In genomic region chr4:55088922-55089321, GRCm38 (mm10) we compare ENCODE assay signal across 19 mouse cellular contexts.
A peak's percentile ranks its signal among the peaks of the same experiment; 100 is the strongest.
DNase-seq lines count a peak whose midpoint lies in the region; ATAC-seq and TF ChIP-seq lines count a peak whose summit lies in the region.
"Had no signal": no experiment of that assay in that cellular context is flagged by ENCODE, and none has a peak within 500 bp of the region (broad histone marks: within the 10 kb centered on the region; RNA-seq: fewer than 3 reads in every experiment).

No protein-coding gene starts in this region.

- no peaks in the 10 kb centered on the region for H3K27me3 ChIP-seq in midbrain, embryonic 13.5 days
- no peaks in the 10 kb centered on the region for H3K27me3 ChIP-seq in intestine, embryonic 15.5 days (replicated peaks)
- H3K27me3 ChIP-seq: heart, embryonic 12.5 days had no signal

- 0 out of 2 replicates have a peak overlapping the region, but pooled peaks have one; percentile 28 for H3K27ac ChIP-seq in layer of hippocampus, adult 2 months
- H3K27ac ChIP-seq in midbrain, embryonic 13.5 days = peak overlapping the region; percentile 51
- H3K27ac ChIP-seq in intestine, embryonic 15.5 days = no peak overlapping the region
- H3K27ac ChIP-seq: hindbrain, postnatal 0 days; macrophage had no signal

- no peak for DNase-seq in layer of hippocampus, adult 2 months (ENCODE audit: low spot score in 2 of 2)
- no peak for DNase-seq in layer of hippocampus, adult 18-20 months (ENCODE audit: low spot score in 2 of 2)
- peak; percentile 70 for DNase-seq in R1 (ENCODE audit: low read depth, low spot score)
- peak; percentile 75 for DNase-seq in fibroblast of lung, adult 2 months (ENCODE audit: low read depth)
- DNase-seq in layer of hippocampus, postnatal 10 days (ENCODE audit: low spot score in 2 of 2) = no peak
- DNase-seq: adrenal gland, adult 2 months; cerebellum, postnatal 36 days; gastrocnemius, postnatal 36 days; kidney, adult 2 months; kidney, postnatal 25 days; liver; liver, postnatal 0 days; thymus, postnatal 14 days had no signal

- H3K4me1 ChIP-seq in midbrain, embryonic 13.5 days (replicated peaks) = peaks cover 15% of the 10 kb centered on the region
- H3K4me1 ChIP-seq in intestine, embryonic 15.5 days (replicated peaks) = no peaks in the 10 kb centered on the region

- H3K4me2 ChIP-seq in midbrain, embryonic 13.5 days (replicated peaks) = no peak overlapping the region
- H3K4me2 ChIP-seq in intestine, embryonic 15.5 days (replicated peaks) = no peak overlapping the region
- H3K4me2 ChIP-seq: heart, embryonic 12.5 days had no signal

- no peak for TF ChIP-seq CTCF in layer of hippocampus, adult 2 months (conservative IDR thresholded peaks at IDR 0.05)

- H3K9ac ChIP-seq in midbrain, embryonic 13.5 days (replicated peaks) = no peak overlapping the region
- H3K9ac ChIP-seq in intestine, embryonic 15.5 days = no peak overlapping the region
- H3K9ac ChIP-seq: heart, embryonic 12.5 days; liver, postnatal 0 days had no signal

- no peaks in the 10 kb centered on the region for H3K9me3 ChIP-seq in midbrain, embryonic 13.5 days
- H3K9me3 ChIP-seq in intestine, embryonic 15.5 days = no peaks in the 10 kb centered on the region
- H3K9me3 ChIP-seq: heart, embryonic 12.5 days had no signal

- ATAC-seq in midbrain, embryonic 13.5 days = peak; percentile 60; the same call in 1 of the 2 replicates
- ATAC-seq in intestine, embryonic 15.5 days = no peak
- no peak for ATAC-seq in erythroblast, adult 5-6 weeks (replicated peaks; ENCODE audit: low FRiP score, poor library complexity, severe bottlenecking)
- ATAC-seq: hindbrain, postnatal 0 days; liver, postnatal 0 days had no signal

- WGBS in midbrain, embryonic 13.5 days = 25% methylated on average over 6 of the region's 6 CpGs
- WGBS in intestine, embryonic 15.5 days = 40% methylated on average over 6 of the region's 6 CpGs

- H3K4me3 ChIP-seq in layer of hippocampus, adult 2 months = no peak overlapping the region
- H3K4me3 ChIP-seq in midbrain, embryonic 13.5 days (replicated peaks) = no peak overlapping the region
- H3K4me3 ChIP-seq in intestine, embryonic 15.5 days (replicated peaks) = no peak overlapping the region
- H3K4me3 ChIP-seq: heart, embryonic 12.5 days had no signal

- H3K36me3 ChIP-seq in midbrain, embryonic 13.5 days = peaks cover 4% of the 10 kb centered on the region
- no peaks in the 10 kb centered on the region; the same call in 1 of the 2 replicates for H3K36me3 ChIP-seq in intestine, embryonic 15.5 days

Comparison
In these comparisons a context has a peak if more than half of its experiments do, and no peak if none do; other contexts are left out.
1. DNase-seq: peak in R1 (single experiment) and fibroblast of lung, adult 2 months (single experiment); none in layer of hippocampus, adult 2 months (0 of 2), layer of hippocampus, adult 18-20 months (0 of 2) and layer of hippocampus, postnatal 10 days (0 of 2).